Mouse (Mus musculus) CH12.LX (cell line): ENCODE results near the gene Txndc15.

ENCODE experiments used
- CTCF ChIP-seq, 2 experiments: IDR thresholded peaks in 1 of 2; conservative IDR thresholded peaks in 1 of 2; 2 replicates each; pipeline ENCODE4 v1.5.1; 2011 to 2012; ENCODE audit warnings: low read depth in 2 of 2, low read length in 2 of 2, improper control_type of control experiment in 1 of 2, inconsistent platforms in 1 of 2, mild to moderate bottlenecking in 1 of 2, moderate library complexity in 1 of 2
- E2F4 ChIP-seq: IDR thresholded peaks from 2 replicates; pipeline ENCODE4 v1.6.1; 2011; ENCODE audit warnings: low read depth, low read length, improper control_type of control experiment; ENCODE audit not compliant: insufficient replicate concordance
- NRF1 ChIP-seq: IDR thresholded peaks from 2 replicates; pipeline ENCODE4 v1.6.1; 2014; ENCODE audit warnings: low read depth, mild to moderate bottlenecking, inconsistent platforms, low read length, improper control_type of control experiment, moderate library complexity
- POLR2A ChIP-seq: IDR thresholded peaks from 2 replicates; pipeline ENCODE4 v1.6.1; 2011; ENCODE audit warnings: low read depth, mild to moderate bottlenecking, improper control_type of control experiment, low read length
- TCF12 ChIP-seq: IDR thresholded peaks from 2 replicates; pipeline ENCODE4 v1.6.1; 2014; ENCODE audit warnings: low read depth, mild to moderate bottlenecking, inconsistent platforms, low read length, improper control_type of control experiment

DNA sequence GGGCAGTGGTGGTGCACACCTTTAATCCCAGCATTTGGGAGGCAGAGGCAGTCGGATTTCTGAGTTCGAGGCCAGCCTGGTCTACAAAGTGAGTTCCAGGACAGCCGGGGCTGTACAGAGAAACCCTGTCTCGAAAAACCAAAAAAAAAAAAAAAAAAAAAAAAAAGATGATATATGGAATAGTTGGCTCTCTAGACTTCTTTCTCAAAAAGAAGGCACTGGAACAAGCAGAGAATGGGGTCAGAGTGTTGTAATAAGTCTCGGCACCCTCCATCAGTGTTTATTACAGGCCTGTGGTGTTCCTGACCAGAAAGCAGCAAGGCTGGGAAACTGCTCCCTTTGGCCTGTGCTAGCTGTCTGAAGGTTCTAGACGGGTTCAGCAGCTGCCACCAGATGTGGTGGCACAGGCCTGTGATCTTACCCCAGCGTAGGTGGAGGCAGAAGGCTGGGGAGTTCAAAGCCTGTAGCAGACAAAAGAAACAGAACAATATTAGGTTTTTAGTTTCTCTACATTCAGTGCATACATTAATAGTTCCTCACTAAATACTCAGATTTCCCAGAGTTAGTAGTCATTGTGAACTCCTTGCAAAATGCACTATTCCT, 1.6 kb downstream of the Txndc15 start:
- TF ChIP-seq POLR2A (no peak), TCF12 (no peak), E2F4 (no peak), NRF1 (no peak), CTCF (conservative IDR thresholded peaks at IDR 0.05 in 1 of 2, IDR thresholded peaks at IDR 0.05 in 1 of 2; ENCODE audit: low read depth in 2 of 2, low read length in 2 of 2) (no peak)
